Mouse (Mus musculus) forebrain, embryonic 16.5 days (tissue): ENCODE measurements at regions not wholly inside any gene's neighbourhood (a gene's known extent, or its start where the extent isn't known, plus 50 kb on each side); places are given as distances from the start of the nearest gene placed in this dataset.
A peak's percentile ranks its signal among the peaks of the same experiment; 100 is the strongest.

ENCODE experiments used
- ATAC-seq: fragments of 200-750 bp; cut with Nextera tagmentation; 2 replicates; pipeline ENCODE4 v1.8.0; 2017; ENCODE audit warnings: mild to moderate bottlenecking, moderate library complexity
- H3K27ac ChIP-seq: fragments of 300-500 bp; sonication (generic); 2 replicates; pipeline ENCODE4 v1.5.1; 2014; ENCODE audit warnings: low read length, control low read depth
- H3K27me3 ChIP-seq: fragments of 300-500 bp; sonication (generic); replicated peaks from 2 replicates; pipeline ENCODE4 v1.6.1; 2014; ENCODE audit warnings: low read length; ENCODE audit not compliant: control insufficient read depth, insufficient read depth
- H3K36me3 ChIP-seq: fragments of 300-500 bp; sonication (generic); 2 replicates; pipeline ENCODE4 v1.6.1; 2014; ENCODE audit not compliant: control insufficient read depth, insufficient read depth
- H3K4me1 ChIP-seq: fragments of 300-500 bp; sonication (generic); replicated peaks from 2 replicates; pipeline ENCODE4 v1.6.1; 2014; ENCODE audit warnings: low read length; ENCODE audit not compliant: control insufficient read depth, insufficient read depth
- H3K4me2 ChIP-seq: fragments of 300-500 bp; sonication (generic); 2 replicates; pipeline ENCODE4 v1.6.1; 2014; ENCODE audit warnings: mild to moderate bottlenecking, low read length, control low read depth
- H3K4me3 ChIP-seq: fragments of 300-500 bp; sonication (generic); replicated peaks from 2 replicates; pipeline ENCODE4 v1.5.1; 2014; ENCODE audit warnings: mild to moderate bottlenecking, low read length, control low read depth
- H3K9ac ChIP-seq: fragments of 300-500 bp; sonication (generic); replicated peaks from 2 replicates; pipeline ENCODE4 v1.6.1; 2014; ENCODE audit warnings: low read depth, low read length, control low read depth
- H3K9me3 ChIP-seq: fragments of 300-500 bp; sonication (generic); 2 replicates; pipeline ENCODE4 v1.6.1; 2016; ENCODE audit warnings: low read length; ENCODE audit not compliant: control insufficient read depth
- WGBS: fragments of 180-500 bp; shearing (Covaris S2); extraction: QIAGEN DNeasy Blood & Tissue Kit; methylation state at CpG from one replicate; pipeline ENCODE4 v1.1.7; 2014; 5-methylcytosine and 5-hydroxymethylcytosine counted together

DNA sequence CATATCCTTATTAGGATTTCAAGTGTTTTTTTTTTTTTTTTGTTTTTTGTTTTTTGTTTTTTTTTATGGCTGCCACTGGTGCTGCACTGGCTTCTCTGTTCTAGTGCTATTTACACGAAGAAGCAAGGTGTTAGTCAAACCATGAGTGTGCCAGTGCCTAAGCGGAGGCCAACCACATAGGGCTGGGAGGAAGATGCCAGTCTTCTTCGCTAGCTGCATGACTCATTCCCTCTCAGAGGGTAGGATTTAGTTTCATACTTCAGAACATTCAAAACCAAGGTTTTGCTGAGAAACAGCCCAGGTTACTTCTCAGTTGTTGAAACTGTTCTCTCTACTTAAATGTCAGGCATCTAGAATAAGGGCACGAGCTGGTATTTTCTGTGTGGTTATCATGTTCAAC is 72.6 kb downstream of the Icos start:
- 86% methylated on average over 4 of the region's 4 CpGs for WGBS
- no peak overlapping the region for H3K27ac ChIP-seq
- H3K4me3 ChIP-seq, result no peak overlapping the region
- no peak overlapping the region for H3K9ac ChIP-seq
- H3K9me3 ChIP-seq, result no peaks in the 10 kb centered on the region
- no peaks in the 10 kb centered on the region for H3K36me3 ChIP-seq
- H3K27me3 ChIP-seq, result no peaks in the 10 kb centered on the region
- no peak for ATAC-seq
- H3K4me2 ChIP-seq, result no peak overlapping the region
- peaks cover 7% of the 10 kb centered on the region for H3K4me1 ChIP-seq

DNA sequence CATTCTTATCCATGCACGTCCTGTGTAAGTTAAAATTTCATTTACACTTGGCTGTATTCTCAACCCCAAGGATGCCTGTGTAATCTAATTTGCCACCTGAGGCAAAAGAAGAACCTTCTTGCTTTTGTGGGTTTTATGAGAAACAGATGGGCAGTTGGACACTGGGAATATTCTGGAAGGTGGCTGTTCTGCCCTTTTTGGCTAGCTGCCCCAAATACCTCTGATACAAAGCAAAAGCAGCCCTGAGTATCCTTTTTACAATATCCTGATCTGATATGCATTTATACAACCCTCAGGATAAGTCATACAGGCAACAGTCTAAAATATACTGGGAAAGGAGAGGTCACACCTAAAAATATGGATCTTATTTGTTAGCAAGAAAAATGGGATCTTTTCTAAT is 75.9 kb downstream of the Icos start:
- ATAC-seq, result no peak
- H3K4me1 ChIP-seq, result peaks cover 7% of the 10 kb centered on the region
- no peaks in the 10 kb centered on the region for H3K27me3 ChIP-seq
- 43% methylated on average over 1 of the region's 1 CpGs for WGBS
- no peak overlapping the region for H3K27ac ChIP-seq
- H3K4me3 ChIP-seq, result no peak overlapping the region
- H3K9ac ChIP-seq, result no peak overlapping the region
- no peaks in the 10 kb centered on the region for H3K9me3 ChIP-seq
- H3K36me3 ChIP-seq, result no peaks in the 10 kb centered on the region
- no peak overlapping the region for H3K4me2 ChIP-seq

- H3K36me3 ChIP-seq, result no peaks in the 10 kb centered on the region
- H3K9ac ChIP-seq, result no peak overlapping the region
- no peaks in the 10 kb centered on the region for H3K9me3 ChIP-seq
- no peak overlapping the region for H3K4me3 ChIP-seq
- WGBS, result 87% methylated on average over 6 of the region's 6 CpGs
- H3K27me3 ChIP-seq, result no peaks in the 10 kb centered on the region
- no peak overlapping the region for H3K4me2 ChIP-seq
- H3K27ac ChIP-seq, result no peak overlapping the region
- peaks cover 7% of the 10 kb centered on the region for H3K4me1 ChIP-seq
- no peak for ATAC-seq
Observed at GRCm38 (mm10) chr1:61054391-61054790, 76.7 kb downstream of the Icos start.

GRCm38 (mm10) chr1:61055176-61055575 is 77.4 kb downstream of the Icos start:
- no peak overlapping the region for H3K9ac ChIP-seq
- peak; percentile 68; the same call in 1 of the 2 replicates for ATAC-seq
- peak overlapping the region; percentile 24; the same call in 1 of the 2 replicates for H3K4me2 ChIP-seq
- 5% methylated on average over 8 of the region's 8 CpGs for WGBS
- peaks cover 7% of the 10 kb centered on the region for H3K4me1 ChIP-seq
- no peaks in the 10 kb centered on the region for H3K27me3 ChIP-seq
- no peaks in the 10 kb centered on the region for H3K36me3 ChIP-seq
- no peak overlapping the region for H3K27ac ChIP-seq
- H3K4me3 ChIP-seq, result no peak overlapping the region
- no peaks in the 10 kb centered on the region for H3K9me3 ChIP-seq

- Histone ChIP-seq H3K9ac (no peak overlapping the region), H3K36me3 (no peaks in the 10 kb centered on the region), H3K27me3 (no peaks in the 10 kb centered on the region), H3K4me3 (no peak overlapping the region), H3K27ac (no peak overlapping the region), H3K9me3 (no peaks in the 10 kb centered on the region), H3K4me1 (peaks cover 5% of the 10 kb centered on the region; the same call in 1 of the 2 replicates), H3K4me2 (no peak overlapping the region)
- WGBS, result 64% methylated on average over 11 of the region's 11 CpGs
- no peak for ATAC-seq
Observed at GRCm38 (mm10) chr1:61059910-61060536, 82.3 kb downstream of the Icos start.

GRCm38 (mm10) chr1:61061892-61062460 is 84.2 kb downstream of the Icos start:
- ATAC-seq, result peak; percentile 36; the same call in 1 of the 2 replicates
- no peaks in the 10 kb centered on the region for H3K27me3 ChIP-seq
- WGBS, result 14% methylated on average over 3 of the region's 3 CpGs
- H3K4me3 ChIP-seq, result no peak overlapping the region
- H3K36me3 ChIP-seq, result no peaks in the 10 kb centered on the region
- H3K4me1 ChIP-seq, result peaks cover 5% of the 10 kb centered on the region; the same call in 1 of the 2 replicates
- 0 out of 2 replicates have a peak overlapping the region, but pooled peaks have one; percentile 33 for H3K27ac ChIP-seq
- H3K9ac ChIP-seq, result no peak overlapping the region
- no peaks in the 10 kb centered on the region for H3K9me3 ChIP-seq
- H3K4me2 ChIP-seq, result no peak overlapping the region

GRCm38 (mm10) chr1:61068112-61068511 is 90.4 kb downstream of the Icos start:
- H3K9me3 ChIP-seq, result no peaks in the 10 kb centered on the region
- no peak overlapping the region for H3K4me3 ChIP-seq
- no peak overlapping the region for H3K27ac ChIP-seq
- ATAC-seq, result no peak
- no peaks in the 10 kb centered on the region for H3K36me3 ChIP-seq
- 88% methylated on average over 6 of the region's 6 CpGs for WGBS
- H3K9ac ChIP-seq, result no peak overlapping the region
- no peak overlapping the region for H3K4me2 ChIP-seq
- no peaks in the 10 kb centered on the region for H3K27me3 ChIP-seq
- no peaks in the 10 kb centered on the region for H3K4me1 ChIP-seq

GRCm38 (mm10) chr1:61074127-61074526 is 96.4 kb downstream of the Icos start:
- no peak overlapping the region for H3K4me2 ChIP-seq
- H3K4me3 ChIP-seq, result no peak overlapping the region
- no peaks in the 10 kb centered on the region for H3K36me3 ChIP-seq
- H3K4me1 ChIP-seq, result no peaks in the 10 kb centered on the region
- no peak overlapping the region for H3K27ac ChIP-seq
- 43% methylated on average over 2 of the region's 2 CpGs for WGBS
- ATAC-seq, result no peak
- H3K27me3 ChIP-seq, result no peaks in the 10 kb centered on the region
- no peaks in the 10 kb centered on the region for H3K9me3 ChIP-seq
- no peak overlapping the region for H3K9ac ChIP-seq

DNA sequence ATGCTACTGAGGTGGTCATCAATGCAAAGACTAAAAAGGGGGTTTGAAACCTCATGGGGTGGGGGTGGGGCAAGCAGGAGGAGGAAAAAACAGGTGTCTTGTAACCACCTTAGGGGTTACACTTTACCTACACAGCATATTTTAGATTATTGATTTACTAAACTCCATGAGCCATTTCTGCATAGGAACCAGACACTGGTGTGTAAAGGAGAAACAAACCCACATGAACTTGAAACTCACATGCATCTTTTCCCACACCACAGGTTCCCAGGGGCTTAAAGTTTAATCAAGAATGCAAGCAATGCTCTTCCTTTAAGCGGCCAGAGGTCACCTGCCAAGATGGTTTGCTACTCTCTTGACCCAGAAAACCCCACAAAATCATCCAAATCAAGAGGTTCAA is 97.6 kb downstream of the Icos start:
- Histone ChIP-seq H3K9ac (no peak overlapping the region), H3K27me3 (no peaks in the 10 kb centered on the region), H3K4me2 (no peak overlapping the region), H3K4me3 (no peak overlapping the region), H3K36me3 (no peaks in the 10 kb centered on the region), H3K27ac (no peak overlapping the region), H3K9me3 (no peaks in the 10 kb centered on the region), H3K4me1 (no peaks in the 10 kb centered on the region)
- 96% methylated on average over 1 of the region's 1 CpGs for WGBS
- ATAC-seq, result no peak
